Mouse (Mus musculus): Measurements from ENCODE around the gene Egfl7.

Gene Egfl7

GRCm38 (mm10) chr2:26593211-26594021 is 13.6 kb downstream of the Egfl7 start:
- DNase-seq (ENCODE audit: low read depth, low spot score), result no peak

DNA sequence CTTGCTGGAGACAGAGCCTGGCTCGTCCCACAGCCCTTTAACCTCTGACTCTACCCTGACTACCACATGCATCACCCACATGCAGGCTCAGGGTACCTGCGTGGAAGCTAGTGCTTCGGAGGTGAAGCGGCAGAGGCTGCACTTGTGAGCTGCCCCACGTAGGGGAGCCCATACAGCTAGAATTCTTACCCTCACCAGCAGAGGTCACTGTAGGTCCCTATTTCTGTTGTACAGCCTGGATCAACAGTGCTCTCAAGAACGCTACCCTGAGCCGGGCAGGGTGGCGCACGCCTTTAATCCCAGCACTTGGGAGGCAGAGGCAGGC is 14.2 kb downstream of the Egfl7 start:
- no peak for DNase-seq (ENCODE audit: low read depth, low spot score)

DNA sequence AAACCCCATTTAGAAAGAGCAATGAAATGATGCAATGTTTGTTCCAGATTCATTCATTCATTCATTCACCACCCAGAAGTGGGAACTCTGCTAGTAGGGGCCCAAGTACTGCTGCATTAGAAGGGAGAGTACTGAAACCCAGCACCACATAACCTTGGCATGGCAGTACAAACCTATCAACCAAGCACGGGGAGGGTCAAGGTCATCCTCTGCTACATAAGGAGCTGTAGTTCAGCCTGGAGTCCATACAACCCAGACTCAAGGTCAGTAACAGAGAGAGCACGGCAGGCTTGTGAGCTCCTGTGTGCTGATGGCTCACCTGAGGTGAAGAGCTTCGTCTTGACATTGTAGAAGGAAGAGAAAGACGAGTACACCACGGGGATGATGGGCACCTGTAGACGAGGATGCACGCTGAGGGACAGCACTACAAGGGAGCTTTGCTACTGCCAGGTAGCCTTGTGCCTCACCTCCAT is 14.7 kb downstream of the Egfl7 start:
- no peak for DNase-seq (ENCODE audit: low read depth, low spot score)

GRCm38 (mm10) chr2:26594934-26595724 is 15.3 kb downstream of the Egfl7 start:
- DNase-seq (ENCODE audit: low read depth, low spot score), result no peak

- no peak for DNase-seq (ENCODE audit: low read depth, low spot score)
Measured at GRCm38 (mm10) chr2:26595725-26596435, 16.1 kb downstream of the Egfl7 start.

- no peak for DNase-seq (ENCODE audit: low read depth, low spot score)
Measured at GRCm38 (mm10) chr2:26596898-26597297, 17.1 kb downstream of the Egfl7 start.

- DNase-seq (ENCODE audit: low read depth, low spot score), result no peak
Measured at GRCm38 (mm10) chr2:26597810-26598209, 18.0 kb downstream of the Egfl7 start.

GRCm38 (mm10) chr2:26598462-26598861 is 18.6 kb downstream of the Egfl7 start:
- no peak for DNase-seq (ENCODE audit: low read depth, low spot score)

DNA sequence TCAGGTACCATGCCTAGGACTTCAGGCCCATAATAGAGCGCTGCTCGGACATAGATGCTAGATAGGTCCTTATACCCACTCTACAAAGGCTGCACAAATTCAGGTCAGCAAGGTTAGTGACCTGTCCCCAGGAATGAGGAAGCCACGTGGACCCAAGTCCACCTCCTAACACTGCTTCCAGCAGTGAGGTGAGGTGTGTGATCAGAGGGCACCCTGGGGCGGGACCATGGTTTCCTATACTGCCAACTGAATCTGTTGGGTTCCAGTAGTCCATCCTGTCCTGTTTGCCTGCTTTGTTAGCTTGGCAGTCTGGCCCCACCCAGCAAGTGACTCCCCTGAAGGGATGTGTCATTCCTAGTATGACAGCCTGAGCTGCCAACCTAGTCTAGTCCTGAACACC is 20.2 kb downstream of the Egfl7 start:
- no peak for DNase-seq (ENCODE audit: low read depth, low spot score)

DNA sequence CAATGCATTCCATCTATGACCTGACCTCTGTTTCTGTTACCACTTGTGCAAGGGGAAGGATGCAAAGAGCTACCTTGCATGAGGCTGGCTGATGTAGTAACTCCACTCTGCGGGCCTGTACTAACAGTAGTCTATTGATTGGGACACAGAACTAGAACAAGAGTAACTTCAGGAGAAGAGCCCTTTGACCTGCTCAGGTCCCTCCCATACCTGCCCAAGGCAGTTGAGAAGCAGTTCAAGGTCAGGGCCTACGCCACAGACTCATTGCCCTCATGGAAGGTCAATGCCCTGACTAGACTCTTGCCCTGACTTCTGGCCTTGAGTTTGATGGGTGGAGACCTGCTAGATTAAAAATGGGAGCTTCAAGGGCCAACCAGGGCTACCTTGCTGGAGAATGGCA is 20.9 kb downstream of the Egfl7 start:
- DNase-seq (ENCODE audit: low read depth, low spot score), result no peak

DNA sequence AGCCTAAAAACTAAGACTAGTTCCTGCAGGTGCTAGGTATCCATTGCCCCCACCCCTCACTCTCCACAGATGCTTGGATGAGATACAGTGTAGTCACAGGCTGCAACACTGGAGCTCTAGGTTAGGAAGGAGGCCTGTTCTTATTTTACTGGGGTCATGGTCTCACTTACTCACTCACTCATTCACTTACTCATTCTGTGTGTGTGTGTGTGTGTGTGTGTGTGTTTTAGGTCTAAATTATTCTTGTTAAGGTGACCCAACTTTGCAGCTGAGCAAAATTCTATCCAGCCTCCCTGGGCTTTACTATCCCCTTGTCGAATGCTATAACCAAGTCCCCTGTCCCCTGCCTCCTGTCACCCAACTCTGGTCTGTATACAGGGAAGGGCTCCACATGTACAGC is 21.8 kb downstream of the Egfl7 start:
- no peak for DNase-seq (ENCODE audit: low read depth, low spot score)

GRCm38 (mm10) chr2:26602631-26603030 is 22.8 kb downstream of the Egfl7 start:
- no peak for DNase-seq (ENCODE audit: low read depth, low spot score)

DNA sequence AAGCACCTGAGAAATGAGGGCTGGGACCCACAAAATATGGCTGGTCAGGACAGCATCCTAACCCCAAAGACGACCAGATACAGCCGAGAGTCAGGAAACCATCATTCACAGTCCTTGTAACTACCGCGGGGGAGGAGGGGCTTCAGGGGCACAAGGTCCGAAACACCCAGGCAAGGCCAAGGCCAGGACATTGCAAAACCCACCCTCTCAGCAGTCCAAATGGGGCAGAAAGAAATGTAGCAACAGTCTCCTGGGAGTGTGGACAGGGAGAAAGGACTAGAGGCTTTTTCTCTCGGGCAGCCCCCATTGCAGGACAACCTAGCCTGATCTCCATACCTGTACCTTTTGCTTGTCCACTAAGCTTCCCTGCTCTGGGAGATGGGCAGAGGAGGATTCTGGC is 23.3 kb downstream of the Egfl7 start:
- no peak for DNase-seq (ENCODE audit: low read depth, low spot score)

GRCm38 (mm10) chr2:26603720-26604671 is 24.2 kb downstream of the Egfl7 start, which contains the start of gene Agpat2:
Gene Agpat2, minus strand, starts transcription at chr2:26604417.
- DNase-seq (ENCODE audit: low read depth, low spot score), result no peak

DNA sequence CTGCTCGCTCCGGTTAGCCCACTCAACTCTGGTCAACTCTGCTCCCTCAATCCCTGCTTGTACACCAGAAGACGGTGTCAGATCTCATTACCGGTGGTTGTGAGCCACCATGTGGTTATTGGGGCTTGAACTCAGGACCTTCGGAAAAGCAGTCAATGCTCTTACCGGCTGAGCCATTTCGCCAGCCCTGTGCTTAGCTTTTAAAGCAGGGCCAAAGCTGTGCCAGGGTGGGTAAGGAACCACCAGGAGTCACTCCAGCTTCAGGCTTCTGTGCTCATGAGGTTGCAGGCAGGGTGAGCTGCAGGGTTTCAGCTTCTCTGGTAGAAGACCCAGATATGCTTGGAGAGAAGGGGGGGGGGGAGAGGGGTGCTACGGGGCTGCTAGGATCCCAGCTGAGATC is 25.5 kb downstream of the Egfl7 start:
- no peak for DNase-seq (ENCODE audit: low read depth, low spot score)

DNA sequence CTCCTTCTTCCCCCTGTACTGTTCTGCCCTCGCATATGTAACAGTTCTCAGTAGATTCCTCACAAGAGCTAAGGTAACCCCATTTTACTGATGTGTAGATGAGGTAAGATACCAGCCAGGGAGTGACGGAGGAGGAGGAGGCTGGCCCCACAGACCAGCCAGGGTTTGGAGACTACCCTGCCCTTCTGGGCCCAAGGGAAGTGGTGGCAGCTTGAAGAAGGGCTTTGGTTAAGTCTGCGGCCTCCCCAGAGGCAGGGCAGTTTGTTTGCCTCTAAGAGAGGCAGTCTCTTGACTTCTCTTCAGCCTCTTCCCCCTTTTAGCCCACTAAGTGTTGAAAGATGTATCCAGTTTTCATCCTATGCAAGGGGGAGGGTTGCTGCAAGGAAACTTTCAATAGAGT is 26.8 kb downstream of the Egfl7 start:
- DNase-seq (ENCODE audit: low read depth, low spot score), result no peak

DNA sequence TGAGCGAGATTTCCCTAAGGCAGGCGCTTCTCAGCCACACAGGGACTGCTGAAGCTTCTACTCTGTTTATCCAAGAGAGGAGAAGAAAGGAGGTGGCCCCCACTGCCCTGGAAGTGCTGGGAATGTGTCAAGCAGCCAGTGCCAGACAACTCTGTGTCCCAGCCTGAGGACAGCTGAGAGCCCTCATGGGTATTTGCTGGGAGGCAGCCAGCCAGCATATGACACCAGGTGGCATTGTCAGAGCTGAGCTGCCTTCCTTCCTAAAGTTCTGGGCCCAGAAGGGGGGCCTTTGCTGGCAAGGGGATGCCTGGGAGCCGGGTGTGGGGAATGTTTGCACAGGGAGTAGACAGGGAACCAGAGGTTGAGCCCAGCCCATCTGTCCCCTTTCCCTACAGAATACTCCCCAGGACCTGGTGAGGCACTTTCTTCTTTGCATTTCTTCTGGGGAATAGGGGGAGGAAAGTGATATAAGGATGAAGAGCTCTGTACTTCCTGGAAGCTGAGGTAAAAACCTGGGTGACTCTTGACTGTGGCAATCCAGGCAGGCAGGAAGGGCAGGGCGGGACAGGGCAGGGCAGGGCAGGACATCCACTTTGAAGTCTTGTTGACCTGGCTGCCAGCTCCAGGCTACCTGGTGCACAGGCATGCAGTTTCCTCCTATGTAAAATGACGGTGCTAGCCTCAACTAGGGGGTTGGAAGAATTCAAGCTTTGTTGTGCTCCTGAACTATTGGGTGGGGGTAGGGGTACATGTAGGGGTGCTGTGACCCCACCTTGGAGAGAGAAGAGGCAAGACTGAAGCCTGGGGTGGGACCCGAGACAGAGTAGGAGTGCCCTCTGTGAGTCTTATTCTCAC is 27.5 kb downstream of the Egfl7 start:
- DNase-seq (ENCODE audit: low read depth, low spot score), result no peak

GRCm38 (mm10) chr2:26608781-26609180 is 29.0 kb downstream of the Egfl7 start:
- DNase-seq (ENCODE audit: low read depth, low spot score), result no peak

- no peak for DNase-seq (ENCODE audit: low read depth, low spot score)
Measured at GRCm38 (mm10) chr2:26609261-26609661, 29.4 kb downstream of the Egfl7 start.

DNA sequence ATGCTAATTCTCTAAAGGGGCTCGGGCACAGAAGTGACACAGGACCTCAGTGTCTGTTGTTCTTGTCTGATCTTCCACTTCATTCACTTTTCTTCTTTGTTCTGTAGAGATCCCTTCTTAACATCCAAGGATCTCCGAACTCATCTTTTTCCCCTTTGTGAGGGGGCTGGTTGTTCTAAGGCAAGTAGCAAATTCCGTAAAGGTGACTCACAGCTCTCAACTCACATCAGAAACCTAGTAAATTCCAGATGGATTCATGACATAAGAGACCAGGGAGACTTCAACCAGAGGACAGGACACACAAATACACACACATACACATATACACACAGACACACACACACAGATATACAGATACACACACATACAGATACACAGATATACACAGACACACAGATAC is 30.7 kb downstream of the Egfl7 start:
- DNase-seq (ENCODE audit: low read depth, low spot score), result no peak
